Mouse (Mus musculus): Measurements from ENCODE around the gene Arhgdib.

The Arhgdib gene

DNA sequence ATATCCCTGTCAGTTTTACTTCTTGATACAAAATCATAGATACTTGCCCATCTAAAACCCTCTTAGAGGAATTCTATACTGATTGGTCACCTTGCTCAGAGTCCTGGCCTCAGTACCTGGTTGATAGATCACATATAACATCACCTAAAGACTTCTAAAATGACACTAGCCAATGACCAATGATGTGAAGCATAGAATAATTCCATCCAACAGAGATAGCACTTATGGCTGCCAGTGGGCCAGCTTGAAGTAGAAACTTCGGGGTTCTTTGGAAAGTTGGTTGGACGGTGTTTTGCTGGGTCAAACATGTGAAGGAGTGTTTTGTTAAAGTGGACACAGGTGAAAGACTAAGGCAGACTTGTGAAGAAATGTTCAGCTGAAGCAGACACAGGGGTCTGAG is 8.5 kb upstream of the Arhgdib start:
- DNase-seq (ENCODE audit: low spot score in 2 of 2), result no peak

GRCm38 (mm10) chr6:136947716-136948115 is 6.0 kb upstream of the Arhgdib start:
- no peak for DNase-seq (ENCODE audit: low spot score in 2 of 2)

- no peak for DNase-seq (ENCODE audit: low spot score in 2 of 2)
These were observed 5.2 kb upstream of the Arhgdib start for GRCm38 (mm10) chr6:136946943-136947342.

DNA sequence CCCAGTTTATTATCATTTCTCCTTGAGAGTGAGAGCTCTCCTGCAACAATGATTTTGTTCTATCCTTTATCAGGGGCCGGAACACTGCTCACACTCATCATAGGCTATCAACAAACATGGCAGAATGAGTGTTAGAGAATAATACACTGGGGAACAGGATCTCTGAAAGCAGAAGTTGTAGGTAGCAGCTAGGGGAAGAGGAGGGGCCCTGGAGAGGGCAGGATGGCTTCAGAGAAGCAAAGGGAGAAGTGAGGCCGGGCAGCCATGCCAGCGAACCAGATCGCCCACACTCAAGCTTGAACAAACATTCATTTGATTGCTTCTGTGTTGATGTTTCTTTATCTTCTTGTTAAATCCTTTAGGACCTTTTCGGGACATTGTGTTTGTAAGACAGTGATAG is 4.5 kb upstream of the Arhgdib start:
- DNase-seq (ENCODE audit: low spot score in 2 of 2), result no peak

DNA sequence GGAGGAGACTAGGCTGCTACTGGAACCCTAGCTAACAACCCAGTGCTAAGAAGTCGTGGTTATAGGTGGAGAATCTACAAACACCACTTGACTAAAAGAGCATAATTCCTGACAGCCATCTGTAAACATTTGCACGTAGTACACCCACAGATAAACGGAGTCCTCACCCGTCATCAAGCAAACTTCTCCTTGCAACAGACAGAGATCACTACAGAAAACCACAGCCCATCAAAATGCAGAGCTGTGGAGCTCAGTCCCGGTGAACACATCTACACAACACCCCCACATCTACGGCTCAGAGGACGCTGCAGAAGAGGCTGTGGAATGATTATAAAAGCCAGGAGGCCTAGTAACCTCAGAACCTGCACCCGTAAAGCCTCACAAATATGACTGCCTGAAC is 2.8 kb upstream of the Arhgdib start:
- DNase-seq (ENCODE audit: low spot score in 2 of 2), result no peak

- DNase-seq (ENCODE audit: low spot score in 2 of 2), result no peak
These were observed 1.7 kb upstream of the Arhgdib start for GRCm38 (mm10) chr6:136943392-136943791.

- no peak for DNase-seq (ENCODE audit: low spot score in 2 of 2)
These were observed 581 bp upstream of the Arhgdib start for GRCm38 (mm10) chr6:136942280-136942679.

- DNase-seq (ENCODE audit: low spot score in 2 of 2), result no peak
These were observed 1.3 kb downstream of the Arhgdib start for GRCm38 (mm10) chr6:136940188-136940960.

- DNase-seq (ENCODE audit: low spot score in 2 of 2), result no peak
These were observed 2.1 kb downstream of the Arhgdib start for GRCm38 (mm10) chr6:136939326-136940187.

- no peak for DNase-seq (ENCODE audit: low spot score in 2 of 2)
These were observed 3.2 kb downstream of the Arhgdib start for GRCm38 (mm10) chr6:136938331-136939126.

DNA sequence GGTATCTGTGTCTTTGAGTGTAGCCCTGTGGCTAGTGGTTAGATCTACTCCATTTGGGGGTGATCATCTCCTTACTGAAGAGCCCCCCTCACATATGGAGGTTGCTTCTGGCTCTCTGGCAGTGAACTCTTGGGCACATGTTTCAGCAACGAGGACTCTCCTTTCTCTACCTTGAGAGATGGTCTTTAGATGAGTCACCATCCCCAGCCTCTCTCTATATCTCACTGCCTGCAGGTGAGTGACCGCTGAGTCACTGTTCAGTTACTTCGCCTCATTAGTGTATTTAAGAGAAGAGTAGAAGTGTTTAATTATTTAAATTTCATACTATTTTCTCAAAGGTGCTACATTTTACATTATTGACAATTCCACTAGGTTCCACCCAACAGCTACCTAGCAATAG is 4.6 kb downstream of the Arhgdib start:
- no peak for DNase-seq (ENCODE audit: low spot score in 2 of 2)

DNA sequence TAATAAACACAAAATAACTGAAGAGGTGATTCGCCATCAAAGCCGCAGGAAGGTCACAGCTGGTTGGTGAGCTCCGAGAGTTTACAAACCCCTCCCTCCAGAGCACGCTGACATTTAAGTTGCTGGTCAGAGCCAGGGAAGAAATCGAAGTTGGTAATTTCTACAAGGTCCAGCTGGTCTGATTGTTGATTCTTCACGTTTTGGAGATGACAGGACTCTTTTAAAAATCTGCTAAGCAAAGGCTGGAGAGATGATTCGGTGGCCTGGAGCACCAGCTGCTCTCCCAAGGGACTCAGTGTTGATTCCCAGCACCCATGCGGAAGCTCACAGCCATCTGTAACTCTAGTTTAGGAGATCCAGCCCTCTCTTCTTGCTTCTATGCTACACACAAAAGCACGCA is 5.3 kb downstream of the Arhgdib start:
- DNase-seq (ENCODE audit: low spot score in 2 of 2), result no peak

GRCm38 (mm10) chr6:136935233-136935632 is 6.5 kb downstream of the Arhgdib start:
- no peak for DNase-seq (ENCODE audit: low spot score in 2 of 2)

GRCm38 (mm10) chr6:136934068-136934467 is 7.6 kb downstream of the Arhgdib start:
- no peak for DNase-seq (ENCODE audit: low spot score in 2 of 2)

GRCm38 (mm10) chr6:136931246-136931645 is 10.5 kb downstream of the Arhgdib start:
- DNase-seq (ENCODE audit: low spot score in 2 of 2), result no peak

DNA sequence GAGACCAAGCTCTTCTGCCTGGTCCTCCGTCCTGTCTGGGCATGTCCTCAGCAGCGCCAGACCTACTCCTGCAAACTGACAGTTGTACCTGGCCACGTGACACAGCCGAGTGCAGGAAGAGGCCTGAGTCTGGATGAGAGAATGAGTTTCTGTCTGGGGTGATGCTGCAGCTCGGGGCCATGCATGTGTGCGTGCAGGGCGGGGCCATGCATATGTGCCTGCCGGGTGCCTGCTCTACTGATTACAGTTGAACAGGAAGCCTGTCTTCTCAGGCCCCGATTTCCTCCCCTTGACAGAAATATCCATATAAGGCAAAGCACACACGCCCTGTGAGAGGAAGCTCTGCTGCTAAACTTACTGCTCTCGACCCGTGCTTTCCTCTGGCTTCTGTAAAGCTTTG is 11.0 kb downstream of the Arhgdib start:
- no peak for DNase-seq (ENCODE audit: low spot score in 2 of 2)

DNA sequence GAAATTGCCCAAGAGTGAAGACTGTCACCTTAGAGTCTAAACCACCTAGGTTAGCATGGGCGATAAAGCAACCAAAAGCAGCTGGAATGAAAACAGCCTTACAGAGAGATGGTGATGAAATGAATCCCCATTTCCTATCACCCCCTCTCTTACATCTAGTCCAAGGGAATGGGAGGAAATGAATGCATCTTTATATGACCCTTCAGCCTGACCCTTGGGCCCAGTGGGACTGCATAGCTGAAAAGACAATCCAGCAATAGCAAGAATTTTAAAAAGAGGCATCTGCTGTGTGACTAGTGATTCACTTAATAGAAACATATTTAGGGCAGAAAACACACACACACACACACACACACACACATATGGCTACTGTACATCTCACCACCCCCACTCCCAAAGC is 14.1 kb downstream of the Arhgdib start:
- DNase-seq (ENCODE audit: low spot score in 2 of 2), result no peak

- DNase-seq (ENCODE audit: low spot score in 2 of 2), result no peak
These were observed 16.6 kb downstream of the Arhgdib start for GRCm38 (mm10) chr6:136925049-136925448.

- no peak for DNase-seq (ENCODE audit: low spot score in 2 of 2)
These were observed 18.2 kb downstream of the Arhgdib start, which contains the start of gene Pde6h for GRCm38 (mm10) chr6:136923532-136923931. TSS of gene Pde6h (plus strand) at chr6:136923832.

GRCm38 (mm10) chr6:136922871-136923270 is 18.8 kb downstream of the Arhgdib start:
- DNase-seq (ENCODE audit: low spot score in 2 of 2), result no peak

DNA sequence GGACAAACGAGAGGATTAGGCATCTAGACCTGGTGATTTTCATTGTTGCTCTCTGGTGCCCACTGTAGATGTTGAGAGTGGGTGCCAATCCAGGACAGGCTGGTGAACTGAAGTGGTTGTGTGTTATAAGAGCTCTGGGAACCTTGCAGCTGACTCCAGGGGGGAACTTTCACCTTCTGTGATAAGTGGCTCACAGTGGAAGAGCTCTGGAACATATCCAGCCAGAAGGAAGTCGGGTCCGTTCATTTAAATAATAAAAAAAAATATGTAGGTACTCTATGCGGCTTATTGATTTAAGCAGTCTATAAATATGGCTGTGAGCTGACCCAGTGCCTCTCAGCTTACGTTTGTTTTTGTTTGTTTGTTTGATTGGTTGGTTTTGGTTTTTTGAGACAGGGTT is 19.6 kb downstream of the Arhgdib start, which contains the start of gene Erp27:
Erp27 (minus strand) TSS at position 101 of the 400 bp plus-strand sequence.
- no peak for DNase-seq (ENCODE audit: low spot score in 2 of 2)

GRCm38 (mm10) chr6:136921601-136922000 is 20.1 kb downstream of the Arhgdib start:
- DNase-seq (ENCODE audit: low spot score in 2 of 2), result no peak
